Mouse (Mus musculus) activated CD4-positive, CD25-positive, alpha-beta regulatory T cell, adult 4 months (primary cell): ENCODE measurements around the gene Hist1h3e. TPM values are rescaled to one million over a fixed set of nuclear protein-coding genes. Genes with fewer than 3 reads are reported as not detected.

Experiments
- ATAC-seq: one replicate; pipeline ENCODE4 v1.8.0; 2017
- polyA plus RNA-seq, 2 experiments: library from polyadenylated mRNA; unstranded; fragments of 100-300 nt; shearing (Covaris generic); gene quantifications; one replicate each; pipeline ENCODE4 v1.2.1; 2017

The Hist1h3e gene
- polyA plus RNA-seq, 2 experiments from 2014 or later: 0.86 to 1.6 TPM

- peak; percentile 52 for ATAC-seq
These were observed 44.4 kb downstream of the Hist1h3e start for GRCm38 (mm10) chr13:23517603-23518294.

DNA sequence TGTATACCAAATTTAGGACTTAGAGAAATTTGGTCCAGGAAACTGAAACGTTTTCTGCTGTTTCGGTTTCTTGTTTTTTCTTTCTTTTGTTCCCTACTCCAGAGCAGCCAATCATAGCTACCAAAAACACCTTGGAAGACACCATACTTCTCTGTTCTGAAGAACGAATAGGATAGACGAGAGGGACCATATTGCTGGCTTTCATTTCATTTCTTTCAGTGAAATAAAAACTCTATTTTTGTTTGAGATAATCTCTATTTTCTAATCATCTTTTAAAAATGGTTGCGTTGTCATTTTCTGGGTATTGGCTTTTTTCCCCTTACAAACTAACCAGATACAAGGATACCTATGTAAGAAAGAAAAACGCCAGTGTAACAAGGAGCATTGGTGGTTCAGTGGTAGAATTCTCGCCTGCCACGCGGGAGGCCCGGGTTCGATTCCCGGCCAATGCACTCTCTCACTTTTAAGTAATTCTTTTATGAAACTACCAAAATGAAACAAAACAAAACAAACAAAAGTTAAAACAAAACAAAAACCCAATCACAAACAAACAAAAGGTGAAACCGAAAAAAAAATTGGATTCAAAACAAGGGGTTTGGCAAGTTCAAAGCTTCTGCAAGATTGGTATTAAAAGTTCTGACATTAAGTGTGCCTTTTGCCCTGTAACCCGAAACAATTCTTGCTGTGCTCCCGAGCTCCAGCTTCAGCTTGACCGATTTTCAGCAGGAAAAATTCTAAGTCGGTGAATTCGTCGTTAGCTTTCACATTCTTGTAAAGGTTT, 45.2 kb downstream of the Hist1h3e start:
- ATAC-seq: peak; percentile 40

GRCm38 (mm10) chr13:23515826-23516620, 46.1 kb downstream of the Hist1h3e start:
- no peak for ATAC-seq

- no peak for ATAC-seq
These were observed 46.9 kb downstream of the Hist1h3e start for GRCm38 (mm10) chr13:23515281-23515680.

GRCm38 (mm10) chr13:23513517-23513916, 48.7 kb downstream of the Hist1h3e start:
- no peak for ATAC-seq

Other genes starting within 250 kb of the Hist1h3e start
- 10 to 100 TPM; 29.2 to 34.1 TPM for gene Zfp322a, start 193.2 kb downstream of the Hist1h3e start, polyA plus RNA-seq
- 10 to 100 TPM; 10.4 to 11.1 TPM for gene Abt1, start 138.5 kb downstream of the Hist1h3e start, polyA plus RNA-seq
- gene Btn1a1, start 96.5 kb downstream of the Hist1h3e start, polyA plus RNA-seq: not detected
- gene Btn2a2, start 73.5 kb downstream of the Hist1h3e start, polyA plus RNA-seq: not detected
- gene Hist1h4h, start 31.3 kb downstream of the Hist1h3e start, polyA plus RNA-seq: 1 to 10 TPM; 2.7 to 3.2 TPM
- not detected for gene Hist1h2af, start 28.5 kb downstream of the Hist1h3e start, polyA plus RNA-seq
- gene Hist1h3g, start 26.9 kb downstream of the Hist1h3e start, polyA plus RNA-seq: 1 to 10 TPM in 1 of 2 experiments, not detected in 1; 1.1 TPM
- under 1 TPM in 1 of 2 experiments, not detected in 1; 0.38 TPM for gene Hist1h2bh, start 19.0 kb downstream of the Hist1h3e start, polyA plus RNA-seq
- 1 to 10 TPM in 1 of 2 experiments, not detected in 1; 1.1 TPM for gene Hist1h3f, start 18.3 kb downstream of the Hist1h3e start, polyA plus RNA-seq
- gene Hist1h4f, start 10.7 kb downstream of the Hist1h3e start, polyA plus RNA-seq: 1 to 10 TPM in 1 of 2 experiments, not detected in 1; 2.8 TPM
- gene Hist1h1d, start 9.1 kb downstream of the Hist1h3e start, polyA plus RNA-seq: under 1 TPM; 0.31 to 0.79 TPM
- 10 to 100 TPM; 26.7 to 59.1 TPM for gene Hist1h2ae, start 8.9 kb upstream of the Hist1h3e start, polyA plus RNA-seq
- gene Hist1h2bg, start 9.0 kb upstream of the Hist1h3e start, polyA plus RNA-seq: 1 to 10 TPM; 4.0 to 5.7 TPM
- under 1 TPM in 1 of 2 experiments, not detected in 1; 0.83 TPM for gene Hist1h2bf, start 11.8 kb upstream of the Hist1h3e start, polyA plus RNA-seq
- 1 to 10 TPM in 1 of 2 experiments, not detected in 1; 2.3 TPM for gene Hist1h2ad, start 12.0 kb upstream of the Hist1h3e start, polyA plus RNA-seq
- gene Hist1h3d, start 13.4 kb upstream of the Hist1h3e start, polyA plus RNA-seq: not detected
- 10 to 100 TPM; 36.8 to 39.3 TPM for gene Hist1h4d, start 19.2 kb upstream of the Hist1h3e start, polyA plus RNA-seq
- gene Hist1h2be, start 58.8 kb upstream of the Hist1h3e start, polyA plus RNA-seq: 1 to 10 TPM; 1.5 to 1.7 TPM
- gene Hist1h1e, start 60.2 kb upstream of the Hist1h3e start, polyA plus RNA-seq: 10 to 100 TPM; 11.9 to 13.5 TPM
- gene Hist1h2ac, start 121.6 kb upstream of the Hist1h3e start, polyA plus RNA-seq: under 1 TPM in 1 of 2 experiments, not detected in 1; 0.28 TPM
- gene Hist1h2bc, start 121.8 kb upstream of the Hist1h3e start, polyA plus RNA-seq: 1 to 10 TPM in 1 of 2 experiments, under 1 TPM in 1; 0.85 to 5.4 TPM
- gene Hist1h1t, start 133.4 kb upstream of the Hist1h3e start, polyA plus RNA-seq: not detected
- gene Hist1h4c, start 136.1 kb upstream of the Hist1h3e start, polyA plus RNA-seq: 1 to 10 TPM in 1 of 2 experiments, under 1 TPM in 1; 0.57 to 7.4 TPM
- gene Hfe, start 148.5 kb upstream of the Hist1h3e start, polyA plus RNA-seq: under 1 TPM in 1 of 2 experiments, not detected in 1; 0.80 TPM
- 10 to 100 TPM in 1 of 2 experiments, 1 to 10 TPM in 1; 5.3 to 15.2 TPM for gene Hist1h1c, start 176.4 kb upstream of the Hist1h3e start, polyA plus RNA-seq
- gene Hist1h3c, start 183.2 kb upstream of the Hist1h3e start, polyA plus RNA-seq: 1 to 10 TPM in 1 of 2 experiments, not detected in 1; 2.4 TPM
- gene Hist1h2bb, start 184.4 kb upstream of the Hist1h3e start, polyA plus RNA-seq: under 1 TPM in 1 of 2 experiments, not detected in 1; 0.73 TPM
- gene Hist1h2ab, start 188.8 kb upstream of the Hist1h3e start, polyA plus RNA-seq: 1 to 10 TPM; 9.5 to 10.0 TPM
- not detected for gene Hist1h3b, start 189.9 kb upstream of the Hist1h3e start, polyA plus RNA-seq
- 1 to 10 TPM in 1 of 2 experiments, not detected in 1; 2.8 TPM for gene Hist1h4b, start 194.6 kb upstream of the Hist1h3e start, polyA plus RNA-seq
- 1 to 10 TPM in 1 of 2 experiments, not detected in 1; 3.1 TPM for gene Hist1h4a, start 198.9 kb upstream of the Hist1h3e start, polyA plus RNA-seq
- 1 to 10 TPM in 1 of 2 experiments, under 1 TPM in 1; 0.73 to 1.7 TPM for gene Hist1h3a, start 200.0 kb upstream of the Hist1h3e start, polyA plus RNA-seq
- gene Hist1h1a, start 201.3 kb upstream of the Hist1h3e start, polyA plus RNA-seq: 1 to 10 TPM; 5.1 to 7.8 TPM
- gene Trim38, start 207.5 kb upstream of the Hist1h3e start, polyA plus RNA-seq: not detected
- gene Slc17a2, start 244.6 kb upstream of the Hist1h3e start, polyA plus RNA-seq: not detected